Mouse (Mus musculus) 3134 (cell line): Measurements from ENCODE around the gene Cdx2.

Experiments
- DNase-seq: peaks from one replicate; pipeline ENCODE4 v3.0.0-alpha.2; 2011; ENCODE audit warnings: low spot score; ENCODE audit not compliant: insufficient read length; ENCODE audit errors: extremely low read depth

The Cdx2 gene

GRCm38 (mm10) chr5:147261899-147262541 lies 45.0 kb downstream of the Cdx2 start:
- no peak for DNase-seq

DNA sequence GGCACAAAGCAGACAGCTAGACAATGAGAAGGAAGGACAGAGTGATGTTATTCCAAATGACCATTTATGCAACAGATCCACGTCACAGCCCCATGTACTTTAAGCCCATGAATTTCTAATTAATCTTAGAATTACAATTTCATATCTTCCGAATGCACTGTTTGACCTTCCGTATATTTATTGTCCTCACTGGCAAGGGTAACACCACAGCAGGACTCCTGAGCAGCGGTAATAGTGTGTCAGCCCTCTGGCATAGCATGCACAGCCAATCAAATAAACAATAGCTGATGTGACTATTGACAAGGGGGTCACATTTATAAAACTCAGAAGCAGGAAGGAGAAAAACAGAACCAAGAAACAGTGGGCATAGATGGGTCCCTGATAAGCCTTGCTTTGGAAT lies 46.3 kb downstream of the Cdx2 start:
- DNase-seq: no peak

DNA sequence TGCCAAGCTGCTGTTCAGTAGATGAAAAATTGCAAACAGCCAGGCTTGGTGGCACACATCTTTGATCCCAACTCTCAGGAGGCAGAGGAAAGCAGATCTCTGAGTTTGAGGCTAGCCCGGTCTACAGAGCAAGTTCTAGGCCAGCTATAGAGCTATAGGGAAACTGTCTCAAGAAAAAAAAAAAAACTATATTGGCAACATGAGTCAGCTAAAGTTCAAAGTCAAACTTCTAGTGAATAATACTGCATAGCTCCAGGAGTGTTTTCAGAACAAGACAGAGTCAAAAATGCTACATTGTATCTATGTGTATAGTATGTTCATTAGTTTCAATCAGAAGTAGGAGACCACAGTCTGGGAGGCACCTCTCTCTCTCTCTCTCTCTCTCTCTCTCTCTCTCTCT lies 46.9 kb downstream of the Cdx2 start:
- DNase-seq: no peak
